Mouse (Mus musculus): Measurements from ENCODE around the gene Dnajb4. TPM values are rescaled to one million over a fixed set of nuclear protein-coding genes. Genes with fewer than 3 reads are reported as not detected.
A peak's percentile ranks its signal among the peaks of the same experiment; 100 is the strongest.

The Dnajb4 gene
- polyA plus RNA-seq, 1 experiment from 2014 or later = 41.3 TPM

DNA sequence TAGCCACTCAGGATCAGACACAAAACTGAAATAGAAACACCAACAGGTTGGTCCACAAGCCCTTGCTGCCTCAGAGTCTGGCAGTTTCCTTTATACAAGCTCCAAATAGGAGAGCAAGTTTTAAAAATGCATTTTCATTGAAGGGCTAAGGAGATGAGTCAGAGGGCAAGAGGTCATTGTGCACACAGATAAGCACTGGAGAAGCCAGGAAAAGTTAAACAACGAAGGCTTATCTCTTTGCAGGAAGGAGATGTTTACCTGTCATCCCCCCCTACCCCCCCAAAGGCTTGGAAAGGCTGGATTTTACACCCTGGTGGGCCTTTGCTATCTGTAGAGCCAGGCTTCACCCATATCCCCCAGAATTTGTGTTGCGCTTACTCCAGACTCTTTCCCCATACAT lies 38.9 kb downstream of the Dnajb4 start:
- no peaks in the 10 kb centered on the region; the same call in 1 of the 2 replicates for H3K4me1 ChIP-seq (ENCODE audit: control insufficient read depth, insufficient read depth, low read length)
- no peak for DNase-seq
- WGBS = 88% methylated on average over 2 of the region's 2 CpGs
- ATAC-seq (ENCODE audit: low FRiP score, low TSS enrichment) = no peak
- H3K9me3 ChIP-seq (ENCODE audit: control insufficient read depth, low read length) = no peaks in the 10 kb centered on the region
- H3K4me2 ChIP-seq (ENCODE audit: low read length) = no peak overlapping the region
- no peaks in the 10 kb centered on the region for H3K27me3 ChIP-seq (ENCODE audit: control insufficient read depth, insufficient read depth, low read length)
- no peak overlapping the region for H3K9ac ChIP-seq (replicated peaks; ENCODE audit: low read length)
- H3K27ac ChIP-seq (replicated peaks; ENCODE audit: low read depth, low read length) = no peak overlapping the region
- H3K36me3 ChIP-seq (ENCODE audit: control insufficient read depth, insufficient read depth, low read length) = no peaks in the 10 kb centered on the region
- H3K4me3 ChIP-seq (replicated peaks; ENCODE audit: low read depth, low read length) = no peak overlapping the region

DNA sequence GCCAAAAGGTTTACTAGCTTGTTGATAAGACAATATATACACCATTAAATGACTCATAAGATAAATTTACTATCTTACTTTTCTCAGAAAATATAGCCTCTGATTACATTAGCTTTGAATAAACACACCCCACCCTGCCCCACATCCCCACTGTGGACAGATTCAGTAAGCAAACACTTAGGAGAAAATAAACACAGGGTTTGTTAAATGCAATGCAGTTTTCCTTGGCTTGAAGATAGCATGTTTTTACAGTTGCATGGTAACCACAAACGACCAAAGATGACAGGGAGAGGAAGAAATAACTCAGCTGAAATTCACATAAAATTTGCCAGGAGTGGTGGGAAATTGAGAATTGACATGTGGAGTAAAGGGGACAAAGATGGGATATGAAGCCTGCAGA lies 39.7 kb downstream of the Dnajb4 start:
- Histone ChIP-seq H3K4me2 (ENCODE audit: low read length) (no peak overlapping the region), H3K9ac (replicated peaks; ENCODE audit: low read length) (no peak overlapping the region), H3K9me3 (ENCODE audit: control insufficient read depth, low read length) (no peaks in the 10 kb centered on the region), H3K36me3 (ENCODE audit: control insufficient read depth, insufficient read depth, low read length) (no peaks in the 10 kb centered on the region), H3K4me3 (replicated peaks; ENCODE audit: low read depth, low read length) (no peak overlapping the region), H3K27me3 (ENCODE audit: control insufficient read depth, insufficient read depth, low read length) (no peaks in the 10 kb centered on the region), H3K27ac (replicated peaks; ENCODE audit: low read depth, low read length) (no peak overlapping the region), H3K4me1 (ENCODE audit: control insufficient read depth, insufficient read depth, low read length) (peaks cover 4% of the 10 kb centered on the region; the same call in 1 of the 2 replicates)
- ATAC-seq (ENCODE audit: low FRiP score, low TSS enrichment) = no peak
- 52% methylated on average over 1 of the region's 1 CpGs for WGBS
- DNase-seq = no peak

DNA sequence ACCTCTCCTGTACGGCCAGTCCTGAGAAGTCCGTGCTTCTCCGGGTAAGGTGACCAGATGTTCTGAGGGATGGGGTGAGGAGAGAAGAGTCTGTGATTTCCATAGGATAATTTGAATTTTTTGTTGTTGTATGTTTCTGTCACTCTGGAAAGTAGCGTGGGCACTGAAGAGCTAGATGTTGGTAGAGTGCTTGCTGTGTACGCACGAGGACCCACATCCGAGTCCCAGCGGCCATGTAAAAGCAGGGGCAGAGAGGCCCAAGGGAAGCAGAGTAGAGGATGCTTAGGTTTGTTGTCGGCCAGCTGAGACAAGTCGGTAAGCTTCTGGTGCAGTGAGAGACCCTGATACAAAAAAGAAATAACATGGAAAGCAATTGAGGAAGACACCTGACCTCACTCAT lies 42.1 kb downstream of the Dnajb4 start:
- Histone ChIP-seq H3K27ac (replicated peaks; ENCODE audit: low read depth, low read length) (no peak overlapping the region), H3K27me3 (ENCODE audit: control insufficient read depth, insufficient read depth, low read length) (peaks cover 3% of the 10 kb centered on the region; the same call in 1 of the 2 replicates), H3K9me3 (ENCODE audit: control insufficient read depth, low read length) (no peaks in the 10 kb centered on the region), H3K36me3 (ENCODE audit: control insufficient read depth, insufficient read depth, low read length) (no peaks in the 10 kb centered on the region), H3K9ac (replicated peaks; ENCODE audit: low read length) (no peak overlapping the region), H3K4me1 (ENCODE audit: control insufficient read depth, insufficient read depth, low read length) (peaks cover 4% of the 10 kb centered on the region; the same call in 1 of the 2 replicates), H3K4me2 (ENCODE audit: low read length) (no peak overlapping the region), H3K4me3 (replicated peaks; ENCODE audit: low read depth, low read length) (no peak overlapping the region)
- ATAC-seq (ENCODE audit: low FRiP score, low TSS enrichment) = no peak
- 95% methylated on average over 10 of the region's 10 CpGs for WGBS
- DNase-seq = no peak

DNA sequence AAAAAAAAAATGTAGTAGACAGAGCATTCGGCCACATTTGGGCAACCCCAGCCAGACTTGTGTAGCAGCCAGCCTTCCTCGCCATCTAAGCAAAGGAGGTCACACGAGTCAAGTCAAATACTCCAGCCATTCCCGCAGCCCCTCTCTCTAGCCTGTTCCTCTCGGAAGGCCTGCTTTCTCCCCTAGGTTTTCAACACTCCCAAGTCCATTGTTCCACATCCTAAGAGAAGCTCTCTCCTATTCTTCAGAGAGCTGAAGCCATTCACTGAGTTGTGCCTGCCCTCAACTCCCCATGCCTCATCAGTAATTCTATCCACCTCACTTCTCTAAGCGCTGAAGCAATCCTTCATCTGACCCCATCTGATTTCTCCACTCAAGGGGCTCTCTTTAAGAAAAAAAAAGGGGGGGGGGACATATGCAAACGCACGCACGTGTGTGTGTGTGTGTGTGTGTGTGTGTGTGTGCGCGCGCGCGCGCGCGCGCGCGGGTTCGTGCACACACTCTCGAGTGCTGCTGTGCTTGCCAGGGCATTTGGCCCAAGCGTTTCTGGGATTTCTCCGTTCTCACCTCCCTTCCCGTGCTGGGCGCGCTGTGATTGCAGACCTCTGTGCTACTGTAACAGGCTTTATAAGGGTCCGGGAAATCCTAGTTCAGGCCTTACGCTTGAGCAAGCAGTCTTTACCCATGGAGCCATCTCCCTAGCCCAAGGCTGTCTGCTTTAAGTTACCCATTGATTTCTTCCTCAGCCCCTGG lies 43.2 kb downstream of the Dnajb4 start:
- H3K9ac ChIP-seq (replicated peaks; ENCODE audit: low read length) = peak overlapping the region; percentile 21; the same call in 1 of the 2 replicates
- no peaks in the 10 kb centered on the region for H3K9me3 ChIP-seq (ENCODE audit: control insufficient read depth, low read length)
- peak overlapping the region; percentile 59 for H3K4me3 ChIP-seq (replicated peaks; ENCODE audit: low read depth, low read length)
- H3K36me3 ChIP-seq (ENCODE audit: control insufficient read depth, insufficient read depth, low read length) = no peaks in the 10 kb centered on the region
- ATAC-seq (ENCODE audit: low FRiP score, low TSS enrichment) = peak; percentile 40
- peak overlapping the region; percentile 43; the same call in 1 of the 2 replicates for H3K27ac ChIP-seq (replicated peaks; ENCODE audit: low read depth, low read length)
- peak; percentile 81 for DNase-seq
- H3K4me2 ChIP-seq (ENCODE audit: low read length) = peak overlapping the region; percentile 90
- peaks cover 3% of the 10 kb centered on the region; the same call in 1 of the 2 replicates for H3K27me3 ChIP-seq (ENCODE audit: control insufficient read depth, insufficient read depth, low read length)
- 6% methylated on average over 29 of the region's 29 CpGs for WGBS
- peaks cover 4% of the 10 kb centered on the region; the same call in 1 of the 2 replicates for H3K4me1 ChIP-seq (ENCODE audit: control insufficient read depth, insufficient read depth, low read length)

DNA sequence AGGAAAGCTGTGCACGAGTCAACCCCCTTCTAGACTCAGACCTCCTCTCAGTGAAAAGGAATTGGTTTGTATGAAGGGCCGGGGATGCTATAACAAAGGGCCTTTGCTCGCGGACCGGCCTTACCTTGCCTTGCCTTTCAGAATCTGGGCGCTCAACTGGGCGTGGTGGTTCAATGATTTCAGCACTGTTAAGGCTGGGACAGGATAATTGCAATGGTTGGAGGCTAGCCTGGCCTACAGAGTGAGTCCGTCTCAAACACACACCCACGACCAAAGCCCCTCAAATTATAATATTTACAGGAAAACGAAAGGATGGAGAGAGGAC lies 44.0 kb downstream of the Dnajb4 start, which contains the start of gene Gipc2:
Gene Gipc2, minus strand, starts transcription at position 132 of the 325 bp plus-strand sequence.
- Histone ChIP-seq H3K27ac (replicated peaks; ENCODE audit: low read depth, low read length) (peak within 1 kb of the TSS; percentile 71), H3K36me3 (ENCODE audit: control insufficient read depth, insufficient read depth, low read length) (no peaks in the 10 kb centered on the region), H3K4me2 (ENCODE audit: low read length) (peak within 1 kb of the TSS; percentile 90), H3K27me3 (ENCODE audit: control insufficient read depth, insufficient read depth, low read length) (peaks cover 3% of the 10 kb centered on the region; the same call in 1 of the 2 replicates), H3K4me3 (replicated peaks; ENCODE audit: low read depth, low read length) (peak within 1 kb of the TSS; percentile 59), H3K9me3 (ENCODE audit: control insufficient read depth, low read length) (no peaks in the 10 kb centered on the region), H3K9ac (replicated peaks; ENCODE audit: low read length) (peak within 1 kb of the TSS; percentile 79), H3K4me1 (ENCODE audit: control insufficient read depth, insufficient read depth, low read length) (peaks cover 4% of the 10 kb centered on the region; the same call in 1 of the 2 replicates)
- WGBS = 4% methylated on average over 10 of the region's 10 CpGs
- no peak; the same call in 1 of the 2 replicates for ATAC-seq (ENCODE audit: low FRiP score, low TSS enrichment)
- no peak for DNase-seq

DNA sequence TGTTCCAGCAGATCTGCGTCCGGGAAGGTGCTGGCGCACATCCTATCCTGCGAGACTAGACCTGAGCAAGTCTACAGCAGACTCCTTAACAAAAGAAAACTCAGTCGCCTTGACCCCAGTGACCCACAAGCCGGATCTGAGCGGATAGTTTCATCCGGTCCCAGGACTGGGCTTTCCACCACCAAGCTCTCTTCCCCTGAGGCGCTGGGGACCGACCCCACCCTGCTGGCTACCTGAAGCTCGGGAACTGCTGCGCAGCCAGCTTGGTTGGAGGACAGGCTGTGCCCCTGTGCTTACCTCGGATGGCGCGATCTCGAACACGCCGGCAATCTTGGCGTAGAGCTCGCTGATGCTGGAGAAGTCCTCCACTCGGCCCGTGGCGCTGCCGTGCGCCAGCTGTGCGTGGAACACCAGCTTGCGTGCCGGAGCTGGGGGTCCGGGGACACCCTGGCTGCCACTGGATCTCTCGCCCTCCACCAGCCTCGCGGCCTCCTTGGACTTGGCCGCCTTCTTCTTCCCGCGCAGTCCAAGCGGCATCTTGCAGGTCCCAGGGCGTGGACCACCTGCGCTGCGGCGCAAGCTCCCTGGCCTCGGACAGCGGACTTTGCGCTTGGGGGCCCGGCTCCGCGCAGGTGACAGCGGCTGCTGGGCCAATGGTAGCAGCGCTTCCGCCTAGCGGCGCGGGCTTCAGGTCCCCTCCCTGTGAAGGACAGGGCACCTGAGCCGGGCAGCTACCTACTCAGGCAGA lies 44.6 kb downstream of the Dnajb4 start:
- H3K27ac ChIP-seq (replicated peaks; ENCODE audit: low read depth, low read length) = peak overlapping the region; percentile 71
- no peaks in the 10 kb centered on the region for H3K9me3 ChIP-seq (ENCODE audit: control insufficient read depth, low read length)
- peaks cover 4% of the 10 kb centered on the region; the same call in 1 of the 2 replicates for H3K4me1 ChIP-seq (ENCODE audit: control insufficient read depth, insufficient read depth, low read length)
- peak; percentile 72 for ATAC-seq (ENCODE audit: low FRiP score, low TSS enrichment)
- peaks cover 3% of the 10 kb centered on the region; the same call in 1 of the 2 replicates for H3K27me3 ChIP-seq (ENCODE audit: control insufficient read depth, insufficient read depth, low read length)
- H3K36me3 ChIP-seq (ENCODE audit: control insufficient read depth, insufficient read depth, low read length) = no peaks in the 10 kb centered on the region
- 2% methylated on average over 53 of the region's 53 CpGs for WGBS
- peak overlapping the region; percentile 79 for H3K9ac ChIP-seq (replicated peaks; ENCODE audit: low read length)
- H3K4me3 ChIP-seq (replicated peaks; ENCODE audit: low read depth, low read length) = peak overlapping the region; percentile 59
- DNase-seq = peak; percentile 81
- peak overlapping the region; percentile 90 for H3K4me2 ChIP-seq (ENCODE audit: low read length)

DNA sequence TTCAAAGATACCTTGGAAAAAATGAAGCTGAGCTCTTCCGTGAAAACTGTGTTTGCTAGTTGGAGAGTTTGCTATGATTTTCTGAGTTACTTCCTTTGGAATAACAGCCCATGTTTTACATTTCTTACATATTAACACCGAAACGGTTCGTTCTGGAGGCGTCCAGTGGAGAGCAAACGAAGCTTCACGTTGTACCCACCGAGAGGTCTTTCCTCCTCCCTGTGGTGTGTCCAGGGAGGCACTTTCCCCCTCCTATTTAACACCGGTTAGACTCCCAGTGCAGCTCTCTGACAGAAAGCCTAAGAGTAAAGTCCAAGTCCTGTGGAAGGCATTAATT lies 45.1 kb downstream of the Dnajb4 start:
- 22% methylated on average over 9 of the region's 9 CpGs for WGBS
- DNase-seq = no peak
- Histone ChIP-seq H3K27me3 (ENCODE audit: control insufficient read depth, insufficient read depth, low read length) (peaks cover 3% of the 10 kb centered on the region; the same call in 1 of the 2 replicates), H3K9me3 (ENCODE audit: control insufficient read depth, low read length) (no peaks in the 10 kb centered on the region), H3K27ac (replicated peaks; ENCODE audit: low read depth, low read length) (no peak overlapping the region), H3K36me3 (ENCODE audit: control insufficient read depth, insufficient read depth, low read length) (no peaks in the 10 kb centered on the region), H3K4me1 (ENCODE audit: control insufficient read depth, insufficient read depth, low read length) (peaks cover 4% of the 10 kb centered on the region; the same call in 1 of the 2 replicates), H3K4me3 (replicated peaks; ENCODE audit: low read depth, low read length) (peak overlapping the region; percentile 59), H3K4me2 (ENCODE audit: low read length) (peak overlapping the region; percentile 90), H3K9ac (replicated peaks; ENCODE audit: low read length) (peak overlapping the region; percentile 79; the same call in 1 of the 2 replicates)
- no peak for ATAC-seq (ENCODE audit: low FRiP score, low TSS enrichment)

DNA sequence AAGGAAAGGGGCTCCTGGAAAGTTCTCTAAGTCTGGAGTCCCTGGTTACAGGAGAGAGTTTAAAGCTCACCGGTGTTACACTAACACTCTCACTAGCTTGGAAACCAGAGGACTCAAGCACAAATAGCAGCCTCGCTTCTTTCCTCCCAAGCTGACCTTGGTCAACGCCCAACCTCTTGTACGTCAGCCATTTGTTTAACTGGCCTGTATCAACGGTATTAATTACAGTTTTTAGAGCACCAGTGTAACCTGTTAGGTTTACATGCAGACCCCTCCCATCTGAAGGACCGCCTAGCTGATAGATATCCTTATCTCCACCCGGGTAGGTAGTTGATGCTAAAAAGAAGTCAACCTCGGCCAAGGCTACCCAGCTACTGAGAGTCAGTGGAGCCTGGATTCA lies 46.8 kb downstream of the Dnajb4 start:
- Histone ChIP-seq H3K27ac (replicated peaks; ENCODE audit: low read depth, low read length) (no peak overlapping the region), H3K27me3 (ENCODE audit: control insufficient read depth, insufficient read depth, low read length) (peaks cover 3% of the 10 kb centered on the region; the same call in 1 of the 2 replicates), H3K4me2 (ENCODE audit: low read length) (no peak overlapping the region), H3K4me1 (ENCODE audit: control insufficient read depth, insufficient read depth, low read length) (peaks cover 4% of the 10 kb centered on the region; the same call in 1 of the 2 replicates), H3K9ac (replicated peaks; ENCODE audit: low read length) (no peak overlapping the region), H3K4me3 (replicated peaks; ENCODE audit: low read depth, low read length) (no peak overlapping the region), H3K36me3 (ENCODE audit: control insufficient read depth, insufficient read depth, low read length) (no peaks in the 10 kb centered on the region), H3K9me3 (ENCODE audit: control insufficient read depth, low read length) (no peaks in the 10 kb centered on the region)
- DNase-seq (no peak), ATAC-seq (ENCODE audit: low FRiP score, low TSS enrichment) (no peak)
- WGBS = 93% methylated on average over 8 of the region's 8 CpGs

All from midbrain, embryonic 14.5 days (tissue).